ENCODE assay signal across 8 mouse cellular contexts in genomic region chr5:137339290-137339979, GRCm38 (mm10). TPM values are rescaled to one million over a fixed set of nuclear protein-coding genes. Genes with fewer than 3 reads are reported as not detected.
DNase-seq lines count a peak whose midpoint lies in the region; ATAC-seq and TF ChIP-seq lines count a peak whose summit lies in the region.

No protein-coding gene starts in this region.

- TF ChIP-seq POLR2A in bone marrow, adult 2 months (IDR thresholded peaks at IDR 0.05; ENCODE audit: borderline replicate concordance, control insufficient read depth, low read depth, low read length): no peak

- H3K4me2 ChIP-seq in heart, postnatal 0 days (ENCODE audit: low read depth, low read length): peak overlapping the region; percentile 77

- peak overlapping the region; percentile 9; the same call in 1 of the 2 replicates for H3K27ac ChIP-seq in bone marrow, adult 2 months (ENCODE audit: control insufficient read depth, insufficient read depth, low read depth, low read length, poor library complexity)
- peak overlapping the region; percentile 86 for H3K27ac ChIP-seq in forebrain, embryonic 10.5 days
- peak overlapping the region; percentile 91 for H3K27ac ChIP-seq in heart, postnatal 0 days (ENCODE audit: low read depth)

- ATAC-seq in frontal cortex, adult (ENCODE audit: low TSS enrichment): peak; percentile 32; the same call in 1 of the 2 replicates
- peak; percentile 61 for ATAC-seq in heart, postnatal 0 days (ENCODE audit: insufficient read depth, low read depth)
- ATAC-seq in inflammation-experienced regulatory T-cells, adult 6 months: no peak

- H3K36me3 ChIP-seq in forebrain, embryonic 10.5 days (replicated peaks): no peaks in the 10 kb centered on the region
- no peaks in the 10 kb centered on the region for H3K36me3 ChIP-seq in heart, postnatal 0 days (replicated peaks; ENCODE audit: control insufficient read depth, insufficient read depth, low read length)

- H3K4me3 ChIP-seq in bone marrow, adult 2 months (replicated peaks; ENCODE audit: control insufficient read depth, low read depth, low read length): peak overlapping the region; percentile 9
- H3K4me3 ChIP-seq in forebrain, embryonic 10.5 days: peak overlapping the region; percentile 50
- H3K4me3 ChIP-seq in heart, postnatal 0 days (ENCODE audit: low read depth, low read length): peak overlapping the region; percentile 49

- TF ChIP-seq CTCF in bone marrow, adult 2 months (IDR thresholded peaks at IDR 0.05; ENCODE audit: control insufficient read depth, insufficient read depth, low read length): no peak
- no peak for TF ChIP-seq CTCF in heart, postnatal 0 days (IDR thresholded peaks at IDR 0.05; ENCODE audit: low read depth)

- H3K4me1 ChIP-seq in bone marrow, adult 2 months (ENCODE audit: control insufficient read depth, insufficient read depth, low read length): peaks cover 3% of the 10 kb centered on the region; the same call in 1 of the 2 replicates
- peaks cover 42% of the 10 kb centered on the region for H3K4me1 ChIP-seq in forebrain, embryonic 10.5 days
- H3K4me1 ChIP-seq in heart, postnatal 0 days (ENCODE audit: control insufficient read depth, insufficient read depth): no peaks in the 10 kb centered on the region; the same call in 1 of the 2 replicates

- peak; percentile 30; the same call in 1 of the 2 replicates for TF ChIP-seq EP300 in heart, postnatal 0 days (IDR thresholded peaks at IDR 0.05; ENCODE audit: low read depth)

- H3K9me3 ChIP-seq in forebrain, embryonic 10.5 days: no peaks in the 10 kb centered on the region
- H3K9me3 ChIP-seq in heart, postnatal 0 days (replicated peaks; ENCODE audit: control insufficient read depth, low read length): no peaks in the 10 kb centered on the region

- 28% methylated on average over 22 of the region's 22 CpGs for WGBS in bone marrow, adult 2 months
- WGBS in forebrain, embryonic 10.5 days: 6% methylated on average over 22 of the region's 22 CpGs
- 16% methylated on average over 22 of the region's 22 CpGs for WGBS in heart, postnatal 0 days

- DNase-seq in frontal cortex, postnatal 25 days (ENCODE audit: low spot score in 2 of 2): no peak
- peak; percentile 34 for DNase-seq in forebrain, embryonic 10.5 days (ENCODE audit: extremely low spot score, low spot score)
- DNase-seq in heart, postnatal 0 days (ENCODE audit: low spot score): peak; percentile 57
- DNase-seq in kidney, postnatal 14 days: peak; percentile 81
- DNase-seq in lung, postnatal 36 days: peak; percentile 84

- H3K9ac ChIP-seq in heart, postnatal 0 days (replicated peaks; ENCODE audit: low read depth, low read length): peak overlapping the region; percentile 64; the same call in 1 of the 2 replicates

- no peaks in the 10 kb centered on the region for H3K27me3 ChIP-seq in forebrain, embryonic 10.5 days (ENCODE audit: poor library complexity, severe bottlenecking)
- H3K27me3 ChIP-seq in heart, postnatal 0 days (ENCODE audit: control insufficient read depth, insufficient read depth, low read length): no peaks in the 10 kb centered on the region

RNA-seq across cellular contexts. Expression of gene Slc12a9, which starts 6.0 kb away (rescaled TPM):
- polyA plus RNA-seq in bone marrow, adult 2 months (2011; ENCODE audit: insufficient read depth, insufficient read length, low replicate concordance, missing spikeins): 10.9 and 14.4 TPM in 2 replicates
- 10.6 and 11.8 TPM in 2 replicates for polyA plus RNA-seq in forebrain, embryonic 10.5 days (2016; fragmentation: Nextera tagmentation; extraction: Ambion mirVana)
- 7.3 and 14.8 TPM in 2 replicates for total RNA-seq in heart, postnatal 0 days (2014; rRNA removed; ENCODE audit: low replicate concordance)
- polyA plus RNA-seq in heart, postnatal 0 days (2015; fragmentation: Nextera tagmentation; extraction: Ambion mirVana): 4.0 and 4.5 TPM in 2 replicates
- 10 to 100 TPM in 2 of 3 experiments, 1 to 10 TPM in 1; 6.0 to 15.2 (median 11.0) TPM for polyA plus RNA-seq in inflammation-experienced regulatory T-cells, adult 6 months (2017; shearing (Covaris generic))

RNA-seq across cellular contexts. Expression of gene Ephb4, which starts 10.5 kb away (rescaled TPM):
- polyA plus RNA-seq in bone marrow, adult 2 months (2011; ENCODE audit: insufficient read depth, insufficient read length, low replicate concordance, missing spikeins): 3.1 and 4.5 TPM in 2 replicates
- polyA plus RNA-seq in forebrain, embryonic 10.5 days (2016; fragmentation: Nextera tagmentation; extraction: Ambion mirVana): 31.9 and 33.5 TPM in 2 replicates
- total RNA-seq in heart, postnatal 0 days (2014; rRNA removed; ENCODE audit: low replicate concordance): 99.2 and 113 TPM in 2 replicates
- 20.4 and 23.1 TPM in 2 replicates for polyA plus RNA-seq in heart, postnatal 0 days (2015; fragmentation: Nextera tagmentation; extraction: Ambion mirVana)
- polyA plus RNA-seq in inflammation-experienced regulatory T-cells, adult 6 months (2017; shearing (Covaris generic)): not detected

RNA-seq across cellular contexts. Expression of gene Trip6, which starts 25.2 kb away (rescaled TPM):
- 9.0 and 15.5 TPM in 2 replicates for polyA plus RNA-seq in bone marrow, adult 2 months (2011; ENCODE audit: insufficient read depth, insufficient read length, low replicate concordance, missing spikeins)
- polyA plus RNA-seq in forebrain, embryonic 10.5 days (2016; fragmentation: Nextera tagmentation; extraction: Ambion mirVana): 70.3 and 73.0 TPM in 2 replicates
- total RNA-seq in heart, postnatal 0 days (2014; rRNA removed; ENCODE audit: low replicate concordance): 44.8 and 46.8 TPM in 2 replicates
- polyA plus RNA-seq in heart, postnatal 0 days (2015; fragmentation: Nextera tagmentation; extraction: Ambion mirVana): 22.9 and 28.6 TPM in 2 replicates
- polyA plus RNA-seq in inflammation-experienced regulatory T-cells, adult 6 months (2017; shearing (Covaris generic)): 1 to 10 TPM; 1.4 to 1.7 (median 1.6) TPM

RNA-seq across cellular contexts. Expression of gene Srrt, which starts 32.0 kb away (rescaled TPM):
- 304 and 461 TPM in 2 replicates for polyA plus RNA-seq in bone marrow, adult 2 months (2011; ENCODE audit: insufficient read depth, insufficient read length, low replicate concordance, missing spikeins)
- 205 and 209 TPM in 2 replicates for polyA plus RNA-seq in forebrain, embryonic 10.5 days (2016; fragmentation: Nextera tagmentation; extraction: Ambion mirVana)
- 77.2 and 139 TPM in 2 replicates for total RNA-seq in heart, postnatal 0 days (2014; rRNA removed; ENCODE audit: low replicate concordance)
- polyA plus RNA-seq in heart, postnatal 0 days (2015; fragmentation: Nextera tagmentation; extraction: Ambion mirVana): 34.9 and 38.0 TPM in 2 replicates
- polyA plus RNA-seq in inflammation-experienced regulatory T-cells, adult 6 months (2017; shearing (Covaris generic)): 10 to 100 TPM; 58.1 to 76.1 (median 61.2) TPM

RNA-seq across cellular contexts. Expression of gene Ufsp1, which starts 45.0 kb away (rescaled TPM):
- polyA plus RNA-seq in bone marrow, adult 2 months (2011; ENCODE audit: insufficient read depth, insufficient read length, low replicate concordance, missing spikeins): 74.0 and 131 TPM in 2 replicates
- 10.3 and 10.4 TPM in 2 replicates for polyA plus RNA-seq in forebrain, embryonic 10.5 days (2016; fragmentation: Nextera tagmentation; extraction: Ambion mirVana)
- total RNA-seq in heart, postnatal 0 days (2014; rRNA removed; ENCODE audit: low replicate concordance): 4.1 and 5.6 TPM in 2 replicates
- polyA plus RNA-seq in heart, postnatal 0 days (2015; fragmentation: Nextera tagmentation; extraction: Ambion mirVana): 11.5 and 11.9 TPM in 2 replicates
- 1 to 10 TPM in 2 of 3 experiments, under 1 TPM in 1; 0.32 to 2.0 (median 1.5) TPM for polyA plus RNA-seq in inflammation-experienced regulatory T-cells, adult 6 months (2017; shearing (Covaris generic))

Comparison
In these comparisons a context has a peak if more than half of its experiments do, and no peak if none do; other contexts are left out.
1. DNase-seq: peak in forebrain, embryonic 10.5 days (single experiment), heart, postnatal 0 days (single experiment), kidney, postnatal 14 days (single experiment) and lung, postnatal 36 days (single experiment); none in frontal cortex, postnatal 25 days (0 of 2).
2. H3K27ac ChIP-seq: peak in every context shown above with its lines; median percentile 91 in heart, postnatal 0 days; 86 in forebrain, embryonic 10.5 days; 9 in bone marrow, adult 2 months.
3. Peak in every context shown above with its lines, with median percentiles within 50 percentile points of each other: H3K4me3 ChIP-seq.